Mouse (Mus musculus) erythroblast, embryonic 14.5 days (primary cell): ENCODE measurements around the gene Psmd11. TPM values are rescaled to one million over a fixed set of nuclear protein-coding genes. Genes with fewer than 3 reads are reported as not detected.
A peak's percentile ranks its signal among the peaks of the same experiment; 100 is the strongest.
"Not testable (repeated sequence)": the region's sequence is repeated elsewhere in the genome, so short reads cannot be mapped to it uniquely, and the experiment has no call there.

ENCODE experiments used
- H3K27me3 ChIP-seq: 2 replicates; pipeline ENCODE4 v1.6.1; 2012; ENCODE audit warnings: inconsistent platforms; ENCODE audit not compliant: control insufficient read depth
- H3K36me3 ChIP-seq: 2 replicates; pipeline ENCODE4 v1.6.1; 2012; ENCODE audit warnings: mild to moderate bottlenecking, inconsistent platforms; ENCODE audit not compliant: control insufficient read depth
- H3K4me1 ChIP-seq: 2 replicates; pipeline ENCODE4 v1.6.1; 2012; ENCODE audit warnings: inconsistent platforms; ENCODE audit not compliant: control insufficient read depth
- H3K4me3 ChIP-seq: replicated peaks from 2 replicates; pipeline ENCODE3; 2012; ENCODE audit warnings: moderate library complexity, mild to moderate bottlenecking, inconsistent platforms
- H3K9me3 ChIP-seq: 2 replicates; pipeline ENCODE4 v1.6.1; 2012; ENCODE audit warnings: low read length, inconsistent platforms, mixed read lengths; ENCODE audit not compliant: control insufficient read depth
- GATA1 ChIP-seq: IDR thresholded peaks from 2 replicates; pipeline ENCODE4 v1.6.1; 2012; ENCODE audit warnings: low read length, inconsistent platforms, mixed read lengths
- TAL1 ChIP-seq: IDR thresholded peaks from 3 replicates; pipeline ENCODE4 v1.6.1; 2012; ENCODE audit warnings: low read length, inconsistent platforms, mixed read lengths
- polyA plus RNA-seq: library from polyadenylated mRNA; stranded (reverse); fragments of >175 nt; gene quantifications from 2 replicates; pipeline ENCODE4 v1.2.3, GENCODE M21; 2012

The Psmd11 gene
- polyA plus RNA-seq, 1 experiment = 5.0 TPM

DNA sequence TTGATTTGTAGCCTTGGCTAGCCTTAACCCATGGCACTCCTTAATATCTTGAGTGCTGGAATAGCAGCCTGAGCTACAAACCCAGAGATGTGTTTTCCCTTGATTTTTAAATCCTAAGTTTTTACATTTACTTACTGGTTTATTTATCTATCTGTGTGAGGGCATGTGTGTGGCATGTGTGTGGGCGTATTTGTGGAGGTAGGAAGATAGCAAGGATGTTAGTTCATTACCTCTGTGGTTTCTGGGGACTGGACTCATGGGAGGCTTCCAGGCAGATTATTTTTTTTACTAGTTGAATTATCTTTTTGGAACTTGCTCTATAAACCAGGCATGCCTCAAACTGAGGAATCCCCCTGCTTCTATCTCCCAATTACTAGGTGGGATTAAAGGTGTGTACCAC is 24.8 kb downstream of the Psmd11 start:
- Histone ChIP-seq H3K4me3 (no peak overlapping the region), H3K4me1 (no peaks in the 10 kb centered on the region), H3K9me3 (no peaks in the 10 kb centered on the region), H3K36me3 (peaks cover 96% of the 10 kb centered on the region), H3K27me3 (no peaks in the 10 kb centered on the region)
- TF ChIP-seq GATA1 = no peak
- TF ChIP-seq TAL1 = no peak

DNA sequence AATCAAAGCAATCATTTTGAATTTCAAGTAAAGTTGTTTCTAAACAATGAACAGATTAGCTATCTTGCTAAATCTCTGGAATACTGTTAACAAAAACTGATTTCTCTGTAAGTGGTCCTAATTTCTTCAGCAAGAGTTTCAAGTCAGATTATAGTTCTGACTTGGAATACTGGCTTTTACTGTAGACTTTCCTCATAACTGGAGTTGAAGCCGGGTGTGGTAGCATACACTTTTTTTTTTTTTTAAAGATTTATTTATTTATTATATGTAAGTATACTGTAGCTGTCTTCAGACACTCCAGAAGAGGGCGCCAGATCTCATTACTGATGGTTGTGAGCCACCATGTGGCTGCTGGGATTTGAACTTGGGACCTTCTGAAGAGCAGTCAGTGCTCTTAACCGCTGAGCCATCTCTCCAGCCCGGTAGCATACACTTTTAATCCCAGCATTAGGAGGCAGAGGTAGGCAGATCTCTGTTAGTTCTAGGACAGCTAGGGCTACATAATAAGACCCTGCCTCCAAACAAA is 35.3 kb downstream of the Psmd11 start:
- H3K4me3 ChIP-seq, H3K9me3 ChIP-seq, H3K4me1 ChIP-seq, H3K27me3 ChIP-seq: not testable (repeated sequence)
- H3K36me3 ChIP-seq = peaks cover 95% of the 10 kb centered on the region

DNA sequence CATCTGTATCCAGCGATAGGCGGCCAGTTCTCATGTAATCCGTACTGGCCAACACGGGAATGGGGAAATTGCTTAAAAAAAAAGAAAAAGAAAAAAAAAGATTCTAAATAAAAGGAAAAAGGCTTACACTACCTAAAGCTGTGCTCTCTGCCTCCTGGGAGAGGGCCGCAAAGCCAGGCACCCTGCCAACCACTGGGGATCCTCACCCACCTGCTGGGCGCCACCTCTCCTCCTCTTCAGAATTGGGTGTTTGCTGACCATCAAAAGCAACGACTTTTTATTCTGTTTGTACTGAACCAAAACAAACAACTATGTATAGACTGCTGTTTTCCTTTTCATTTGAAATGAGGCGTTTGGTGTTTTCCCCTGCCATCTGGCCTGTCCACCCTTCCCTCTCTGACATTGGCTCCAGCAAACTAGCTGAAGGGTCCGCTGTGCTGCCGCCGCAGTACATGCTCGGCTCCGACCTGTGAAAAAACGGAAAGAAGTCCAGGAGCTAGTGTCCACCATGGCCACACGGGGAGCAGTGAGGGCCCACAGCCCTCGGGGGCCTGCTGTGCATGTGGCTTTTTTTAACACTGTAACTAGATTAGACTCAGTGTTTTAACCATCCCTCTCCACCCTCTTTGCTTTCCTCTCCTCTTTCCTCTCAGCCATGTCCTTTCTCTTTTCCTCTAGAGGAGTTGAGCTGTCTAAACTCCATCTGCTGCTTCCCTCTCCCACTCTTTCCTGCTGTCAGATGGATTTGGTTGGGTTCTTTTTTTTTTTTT is 43.6 kb downstream of the Psmd11 start:
- Histone ChIP-seq H3K36me3 (peaks cover 83% of the 10 kb centered on the region), H3K9me3 (no peaks in the 10 kb centered on the region), H3K4me1 (peaks cover 18% of the 10 kb centered on the region), H3K4me3 (no peak overlapping the region), H3K27me3 (peaks cover under 1% of the 10 kb centered on the region; the same call in 1 of the 2 replicates)
- TF ChIP-seq TAL1 (no peak), GATA1 (no peak)

DNA sequence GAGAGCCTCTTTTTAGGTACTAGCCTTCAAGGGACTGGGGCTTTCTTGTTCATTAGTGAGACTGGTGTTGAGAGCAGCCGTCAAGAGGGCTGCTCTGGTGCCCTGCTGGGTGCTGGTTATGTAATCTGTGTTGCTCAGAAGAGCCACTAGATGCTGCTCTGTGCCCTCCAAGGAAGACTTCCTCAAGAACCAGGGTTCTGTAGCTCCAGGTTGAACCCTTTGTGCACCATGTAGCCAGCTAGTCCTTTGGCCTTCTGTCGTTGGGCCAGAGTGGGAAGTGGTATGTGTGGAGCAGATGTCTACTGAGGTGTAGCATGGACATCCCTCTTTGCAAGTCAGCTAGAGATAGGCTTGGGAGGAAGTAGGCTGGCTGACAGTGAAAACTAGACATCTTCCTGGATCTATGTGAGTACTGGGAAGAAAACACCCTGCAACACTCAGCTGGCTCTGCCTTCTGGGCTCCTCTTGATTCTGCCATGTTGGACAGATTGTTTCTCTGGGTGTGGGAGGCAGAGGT is 45.8 kb downstream of the Psmd11 start:
- peaks cover 73% of the 10 kb centered on the region for H3K36me3 ChIP-seq
- no peak for TF ChIP-seq GATA1
- no peak for TF ChIP-seq TAL1

DNA sequence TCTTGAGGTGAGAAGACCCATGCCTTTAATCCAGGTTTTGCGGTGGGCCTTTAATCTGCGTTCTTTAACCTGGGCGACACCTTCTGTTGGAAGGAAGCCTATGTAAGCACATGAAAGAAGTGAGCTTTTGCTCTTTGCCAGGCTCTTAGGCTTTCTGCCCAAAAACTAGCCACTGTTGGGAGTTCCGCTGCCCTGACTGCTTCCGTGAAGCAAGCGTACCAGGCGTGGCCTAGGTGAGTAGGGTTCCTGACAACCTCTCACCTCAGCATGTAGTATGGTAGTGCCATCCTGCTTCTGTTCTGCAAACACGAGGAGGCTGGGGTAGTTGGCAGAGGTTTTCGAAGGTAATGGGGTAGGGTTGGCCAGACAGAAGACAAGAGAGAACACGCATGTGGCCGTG is 46.4 kb downstream of the Psmd11 start:
- Histone ChIP-seq H3K27me3 (peaks cover 15% of the 10 kb centered on the region), H3K4me1 (peaks cover 29% of the 10 kb centered on the region), H3K4me3 (no peak overlapping the region), H3K36me3 (peaks cover 66% of the 10 kb centered on the region), H3K9me3 (no peaks in the 10 kb centered on the region)
- TF ChIP-seq TAL1 (no peak), GATA1 (no peak)

More for the DNA sequence above, 45.8 kb downstream of the Psmd11 start:
- no peaks in the 10 kb centered on the region for H3K9me3 ChIP-seq
- H3K4me1 ChIP-seq = peaks cover 29% of the 10 kb centered on the region
- no peak overlapping the region for H3K4me3 ChIP-seq
- H3K27me3 ChIP-seq = peaks cover 15% of the 10 kb centered on the region

DNA sequence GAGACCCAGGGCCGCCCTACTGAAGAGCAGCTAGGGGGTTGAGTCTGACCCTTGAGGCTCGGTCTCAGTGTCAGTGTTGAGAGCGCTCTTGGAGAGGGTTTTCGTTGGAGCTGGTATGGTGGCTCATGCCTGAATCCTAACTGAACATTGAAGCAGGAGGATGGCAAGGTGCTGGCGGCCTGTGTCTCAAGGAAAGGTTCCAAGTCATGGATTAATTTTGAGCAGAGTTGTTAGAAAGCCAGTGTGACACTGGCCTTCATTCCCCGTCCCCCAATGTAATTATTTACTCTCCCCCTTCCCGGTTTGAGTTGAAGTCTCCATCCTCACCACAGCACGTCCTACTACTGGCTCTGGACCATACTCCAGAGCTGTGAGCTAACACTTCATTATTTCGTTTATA is 47.1 kb downstream of the Psmd11 start:
- Histone ChIP-seq H3K27me3 (peaks cover 15% of the 10 kb centered on the region), H3K9me3 (no peaks in the 10 kb centered on the region), H3K4me3 (no peak overlapping the region), H3K36me3 (peaks cover 59% of the 10 kb centered on the region), H3K4me1 (peaks cover 29% of the 10 kb centered on the region)
- TF ChIP-seq GATA1 = no peak
- TF ChIP-seq TAL1 = no peak

DNA sequence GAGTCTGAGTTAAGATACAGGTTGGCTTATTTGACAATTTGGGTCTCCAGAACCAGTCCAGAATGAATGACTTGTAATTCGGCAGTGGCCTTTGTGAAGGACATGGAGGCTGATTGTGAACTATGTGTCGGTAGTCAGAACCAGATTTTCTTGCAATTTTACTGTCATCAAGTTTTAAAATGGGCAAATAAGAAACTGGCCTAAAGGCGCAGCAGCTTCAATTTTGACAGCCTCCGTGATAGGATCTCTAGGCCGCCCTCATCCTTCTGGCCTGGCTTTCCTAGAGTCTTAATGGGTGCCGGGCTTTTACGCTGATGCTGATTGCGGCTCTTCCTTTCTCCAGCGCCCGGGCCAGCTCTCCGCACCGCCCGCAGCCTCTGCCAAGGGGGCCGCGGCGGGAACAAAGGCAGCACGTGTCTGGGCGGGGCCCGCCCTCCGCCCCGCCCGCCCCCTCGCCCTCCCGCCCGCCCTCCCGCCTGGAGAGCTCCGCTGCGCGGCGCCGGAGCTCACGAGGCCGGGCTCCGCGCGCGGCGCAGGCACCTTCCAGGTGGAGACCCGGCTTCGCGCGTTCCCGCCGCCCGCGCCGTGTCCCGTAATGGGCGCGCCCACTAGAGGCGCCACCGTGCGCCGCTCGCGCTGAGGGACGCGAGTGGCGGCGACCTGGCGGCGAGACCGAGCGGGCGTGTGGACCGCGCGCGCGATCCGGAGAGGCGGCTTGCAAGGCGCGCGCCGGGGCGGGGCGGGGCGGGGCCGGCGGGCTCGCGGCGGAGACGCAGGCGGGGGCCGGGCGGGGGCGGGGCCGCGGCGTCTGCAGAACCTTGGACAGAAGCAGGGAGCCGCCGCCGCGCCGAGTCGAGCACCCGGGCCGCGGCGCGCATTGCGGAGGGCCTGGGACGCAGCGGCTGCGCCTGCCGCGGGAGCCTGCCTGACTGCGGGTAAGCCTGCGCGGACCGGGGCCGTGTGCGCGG is 48.1 kb downstream of the Psmd11 start, which contains the start of gene Cdk5r1:
Cdk5r1 (plus strand) TSS at position 802 of the 968 bp plus-strand sequence.
- Histone ChIP-seq H3K27me3 (peaks cover 15% of the 10 kb centered on the region), H3K4me3 (peak within 1 kb of the TSS; percentile 69), H3K9me3 (no peaks in the 10 kb centered on the region), H3K4me1 (peaks cover 29% of the 10 kb centered on the region), H3K36me3 (peaks cover 52% of the 10 kb centered on the region)
- TF ChIP-seq GATA1 (no peak), TAL1 (no peak)

DNA sequence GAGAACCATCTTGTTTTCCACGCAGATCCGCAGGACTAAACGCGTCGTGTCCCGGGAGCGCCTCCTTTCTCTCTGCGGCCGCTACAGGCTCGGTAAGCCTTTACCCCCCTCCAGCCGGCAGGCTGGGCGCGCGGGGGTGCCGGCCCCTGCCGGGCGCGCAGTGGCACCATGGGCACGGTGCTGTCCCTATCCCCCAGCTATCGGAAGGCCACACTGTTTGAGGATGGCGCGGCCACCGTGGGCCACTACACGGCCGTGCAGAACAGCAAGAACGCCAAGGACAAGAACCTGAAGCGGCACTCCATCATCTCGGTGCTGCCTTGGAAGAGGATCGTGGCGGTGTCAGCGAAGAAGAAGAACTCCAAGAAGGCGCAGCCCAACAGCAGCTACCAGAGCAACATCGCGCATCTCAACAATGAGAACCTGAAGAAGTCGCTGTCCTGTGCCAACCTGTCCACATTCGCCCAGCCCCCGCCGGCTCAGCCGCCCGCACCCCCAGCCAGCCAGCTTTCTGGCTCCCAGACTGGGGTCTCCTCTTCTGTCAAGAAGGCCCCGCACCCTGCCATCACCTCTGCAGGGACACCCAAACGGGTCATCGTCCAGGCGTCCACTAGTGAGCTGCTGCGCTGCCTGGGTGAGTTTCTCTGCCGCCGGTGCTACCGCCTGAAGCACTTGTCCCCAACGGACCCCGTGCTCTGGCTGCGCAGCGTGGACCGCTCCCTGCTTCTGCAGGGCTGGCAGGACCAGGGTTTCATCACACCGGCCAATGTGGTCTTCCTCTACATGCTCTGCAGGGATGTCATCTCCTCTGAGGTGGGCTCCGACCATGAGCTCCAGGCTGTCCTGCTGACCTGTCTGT is 49.2 kb downstream of the Psmd11 start:
- TF ChIP-seq GATA1 (no peak), TAL1 (no peak)
- Histone ChIP-seq H3K27me3 (peaks cover 15% of the 10 kb centered on the region), H3K9me3 (no peaks in the 10 kb centered on the region), H3K4me3 (peak overlapping the region; percentile 69), H3K4me1 (peaks cover 29% of the 10 kb centered on the region), H3K36me3 (peaks cover 42% of the 10 kb centered on the region)
